Mouse (Mus musculus): Measurements from ENCODE around the gene Nrap.

GRCm38 (mm10) chr19:56418404-56418803 is 28.6 kb upstream of the Nrap start:
- TF ChIP-seq CTCF (conservative IDR thresholded peaks at IDR 0.05; ENCODE audit: low read length): no peak
- TF ChIP-seq POU5F1 (IDR thresholded peaks at IDR 0.05; ENCODE audit: borderline replicate concordance, low read length): no peak

Data from E14TG2a.4 (cell line).